Comparison of ENCODE assay signal across 8 mouse cellular contexts in the genomic region with DNA sequence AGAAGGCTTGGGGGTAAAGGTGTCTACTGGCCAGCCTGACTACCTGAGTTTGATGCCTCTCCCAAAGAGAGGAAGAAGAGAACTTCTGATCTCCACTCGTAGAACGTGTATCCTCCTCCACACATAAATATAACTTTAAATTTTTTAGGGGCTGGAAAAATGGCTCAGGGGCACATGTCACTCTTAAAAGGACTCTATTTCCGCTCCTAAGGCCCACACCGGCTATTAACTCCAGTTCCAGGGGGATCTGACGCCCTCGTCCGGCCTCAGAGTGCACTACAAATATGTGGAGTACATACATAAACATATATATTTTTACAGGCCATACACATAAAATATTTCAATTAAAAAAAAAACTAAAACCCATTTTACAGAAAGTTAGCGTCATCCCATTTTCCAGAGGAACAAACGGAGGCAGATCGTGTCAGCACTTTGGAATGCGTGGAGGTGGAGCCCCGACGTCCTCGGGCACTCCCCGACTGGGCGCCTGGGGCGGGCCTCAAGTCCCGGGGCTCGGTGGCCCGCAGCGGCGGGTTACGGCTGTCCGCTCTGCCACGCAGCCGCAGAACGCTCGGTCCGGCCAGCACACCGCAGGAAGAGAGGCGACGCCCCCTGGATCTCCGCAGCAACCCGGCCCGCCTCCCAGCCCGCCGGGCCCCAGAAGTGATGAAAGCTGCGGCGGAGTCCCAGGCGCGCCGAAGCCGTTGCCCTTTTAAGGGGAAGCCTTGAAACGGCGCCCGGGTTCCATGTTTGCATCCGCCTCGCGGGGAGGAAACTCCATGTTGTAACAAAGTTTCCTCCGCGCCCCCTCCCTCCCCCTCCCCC. TPM values are rescaled to one million over a fixed set of nuclear protein-coding genes. Genes with fewer than 3 reads are reported as not detected.
DNase-seq lines count a peak whose midpoint lies in the region; ATAC-seq lines count a peak whose summit lies in the region.

A gene (plus strand): TSS at position 586 of the 825 bp plus-strand sequence.

- peak; percentile 58 for ATAC-seq in inflammation-experienced regulatory T-cells, adult 6 months
- ATAC-seq in megakaryocyte-erythroid progenitor cell, adult 5-6 weeks (replicated peaks; ENCODE audit: low FRiP score, low TSS enrichment, poor library complexity, severe bottlenecking): peak; percentile 49

- intact Hi-C loops in gastrocnemius, postnatal 14 days (cut with DNase I; ENCODE audit: low total_unique reads): no loop called here
- intact Hi-C loops in left cerebral cortex, postnatal 10 days (cut with DNase I): no loop called here

- DNase-seq in adipocyte (ENCODE audit: low spot score): peak; percentile 93
- DNase-seq in embryo, embryonic 10 days (ENCODE audit: low spot score): peak; percentile 96
- peak; percentile 99 for DNase-seq in gastrocnemius, postnatal 14 days
- DNase-seq in left cerebral cortex, postnatal 10 days (ENCODE audit: extremely low spot score in 1 of 2, low spot score in 2 of 2): peak; percentile 92 to 99
- DNase-seq in right cerebral cortex, postnatal 25 days: peak; percentile 96
- peak; percentile 98 for DNase-seq in urinary bladder, postnatal 4 days (ENCODE audit: low spot score in 2 of 2)

RNA-seq across cellular contexts. Expression of the gene that starts here (rescaled TPM):
- 10 to 100 TPM; 88.2 to 88.5 TPM for total RNA-seq in gastrocnemius, postnatal 14 days (2021)
- 10 to 100 TPM; 28.8 to 39.0 (median 36.1) TPM for polyA plus RNA-seq in inflammation-experienced regulatory T-cells, adult 6 months (2017; shearing (Covaris generic))
- total RNA-seq in left cerebral cortex, postnatal 10 days (2021): 10 to 100 TPM; 17.8 to 17.9 TPM
- 84.0 and 87.0 TPM in 2 replicates for total RNA-seq in megakaryocyte-erythroid progenitor cell, adult 5-6 weeks (2014; fragmentation: Nextera tagmentation)
- total RNA-seq in megakaryocyte-erythroid progenitor cell, adult 5-6 weeks (2017): 19.5 and 26.8 TPM in 2 replicates

Comparison
In these comparisons a context has a peak if more than half of its experiments do, and no peak if none do; other contexts are left out.
1. Peak in every context shown above with its lines: DNase-seq and ATAC-seq.